Mouse (Mus musculus): ENCODE measurements around the gene Ahsg. TPM values are rescaled to one million over a fixed set of nuclear protein-coding genes. Genes with fewer than 3 reads are reported as not detected.

Ahsg gene
- polyA plus RNA-seq, 1 experiment from 2014 or later, result 114 TPM

Other genes starting within 250 kb of the Ahsg start
- gene Dgkg, start 234.1 kb upstream of the Ahsg start, polyA plus RNA-seq (2015; fragmentation: Nextera tagmentation; extraction: Ambion mirVana), result 1.5 and 2.1 TPM in 2 replicates
- gene Crygs, start 79.7 kb upstream of the Ahsg start, polyA plus RNA-seq (2015; fragmentation: Nextera tagmentation; extraction: Ambion mirVana), result not detected in 2 replicates
- 32.3 and 34.2 TPM in 2 replicates for gene Tbccd1, start 33.6 kb upstream of the Ahsg start, polyA plus RNA-seq (2015; fragmentation: Nextera tagmentation; extraction: Ambion mirVana)
- 113 and 129 TPM in 2 replicates for gene Dnajb11, start 33.4 kb upstream of the Ahsg start, polyA plus RNA-seq (2015; fragmentation: Nextera tagmentation; extraction: Ambion mirVana)
- gene Fetub, start 27.1 kb downstream of the Ahsg start, polyA plus RNA-seq (2015; fragmentation: Nextera tagmentation; extraction: Ambion mirVana), result 0.24 and 0.72 TPM in 2 replicates
- 0.12 TPM in 1 of 2 replicates, not detected in the other for gene Hrg, start 59.8 kb downstream of the Ahsg start, polyA plus RNA-seq (2015; fragmentation: Nextera tagmentation; extraction: Ambion mirVana)
- gene Kng2, start 138.2 kb downstream of the Ahsg start, polyA plus RNA-seq (2015; fragmentation: Nextera tagmentation; extraction: Ambion mirVana), result 0.50 and 2.0 TPM in 2 replicates
- 12.3 and 42.4 TPM in 2 replicates for gene Kng1, start 166.6 kb downstream of the Ahsg start, polyA plus RNA-seq (2015; fragmentation: Nextera tagmentation; extraction: Ambion mirVana)
- 224 and 234 TPM in 2 replicates for gene Eif4a2, start 216.2 kb downstream of the Ahsg start, polyA plus RNA-seq (2015; fragmentation: Nextera tagmentation; extraction: Ambion mirVana)
- gene Rfc4, start 236.5 kb downstream of the Ahsg start, polyA plus RNA-seq (2015; fragmentation: Nextera tagmentation; extraction: Ambion mirVana), result 109 and 117 TPM in 2 replicates

Data from stomach, embryonic 15.5 days (tissue).